Mouse (Mus musculus) neural tube, postnatal 0 days (tissue): ENCODE measurements around the gene Dclre1c. TPM values are rescaled to one million over a fixed set of nuclear protein-coding genes. Genes with fewer than 3 reads are reported as not detected.

Experiments
- polyA plus RNA-seq: library from polyadenylated mRNA; unstranded; fragments of >200 nt; fragmentation: Nextera tagmentation; extraction: Ambion mirVana; gene quantifications from 2 replicates; pipeline ENCODE4 v1.2.1, GENCODE M21; 2015

Dclre1c gene
- polyA plus RNA-seq = 5.8 and 6.5 TPM in 2 replicates

DNA sequence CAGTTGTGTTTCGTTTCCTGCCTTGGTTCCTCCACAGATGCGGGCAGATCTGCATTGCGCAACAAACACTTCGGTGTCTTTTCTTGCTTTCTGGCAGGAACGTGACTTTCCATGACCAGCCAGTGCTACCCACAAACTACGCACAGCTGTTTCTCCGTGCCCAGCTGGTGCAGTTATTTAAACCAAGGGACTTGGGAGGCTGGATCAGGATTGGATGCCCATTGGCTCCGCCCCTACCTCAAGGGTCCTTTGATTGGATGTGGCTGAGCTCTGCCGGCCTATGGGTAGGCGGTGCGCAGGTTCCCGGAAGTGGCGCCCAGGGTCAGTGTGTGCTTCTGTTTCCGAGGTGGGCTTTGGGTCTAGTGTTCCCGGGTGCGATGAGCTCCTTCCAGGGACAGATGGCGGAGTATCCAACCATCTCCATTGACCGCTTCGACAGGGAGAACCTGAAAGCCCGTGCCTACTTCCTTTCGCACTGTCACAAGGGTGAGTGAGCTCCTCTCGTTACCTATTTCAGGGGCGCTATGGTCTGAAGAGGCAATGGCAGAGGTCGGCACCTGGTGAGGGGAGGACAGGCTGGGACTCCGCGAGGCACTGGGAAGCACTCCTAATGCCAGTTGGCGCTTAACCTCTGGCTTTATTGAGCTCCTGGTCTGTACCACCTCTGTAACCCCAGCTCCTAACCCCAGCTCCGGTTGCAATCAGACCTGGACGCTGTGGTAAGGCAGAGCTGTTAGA, at the start of gene Dclre1c:
Gene Dclre1c, plus strand, starts transcription at position 291 of the 738 bp plus-strand sequence.

GRCm38 (mm10) chr2:3397110-3397509, 26.8 kb upstream of the Dclre1c start, which contains the start of gene Olah:
TSS of gene Olah (minus strand) at chr2:3397210.

GRCm38 (mm10) chr2:3422548-3422947, 1.4 kb upstream of the Dclre1c start, which contains the start of gene Meig1:
TSS of gene Meig1 (minus strand) at chr2:3422648.

GRCm38 (mm10) chr2:3474861-3475283, 50.9 kb downstream of the Dclre1c start, which contains the start of gene Suv39h2:
TSS of gene Suv39h2 (minus strand) at chr2:3475031.

DNA sequence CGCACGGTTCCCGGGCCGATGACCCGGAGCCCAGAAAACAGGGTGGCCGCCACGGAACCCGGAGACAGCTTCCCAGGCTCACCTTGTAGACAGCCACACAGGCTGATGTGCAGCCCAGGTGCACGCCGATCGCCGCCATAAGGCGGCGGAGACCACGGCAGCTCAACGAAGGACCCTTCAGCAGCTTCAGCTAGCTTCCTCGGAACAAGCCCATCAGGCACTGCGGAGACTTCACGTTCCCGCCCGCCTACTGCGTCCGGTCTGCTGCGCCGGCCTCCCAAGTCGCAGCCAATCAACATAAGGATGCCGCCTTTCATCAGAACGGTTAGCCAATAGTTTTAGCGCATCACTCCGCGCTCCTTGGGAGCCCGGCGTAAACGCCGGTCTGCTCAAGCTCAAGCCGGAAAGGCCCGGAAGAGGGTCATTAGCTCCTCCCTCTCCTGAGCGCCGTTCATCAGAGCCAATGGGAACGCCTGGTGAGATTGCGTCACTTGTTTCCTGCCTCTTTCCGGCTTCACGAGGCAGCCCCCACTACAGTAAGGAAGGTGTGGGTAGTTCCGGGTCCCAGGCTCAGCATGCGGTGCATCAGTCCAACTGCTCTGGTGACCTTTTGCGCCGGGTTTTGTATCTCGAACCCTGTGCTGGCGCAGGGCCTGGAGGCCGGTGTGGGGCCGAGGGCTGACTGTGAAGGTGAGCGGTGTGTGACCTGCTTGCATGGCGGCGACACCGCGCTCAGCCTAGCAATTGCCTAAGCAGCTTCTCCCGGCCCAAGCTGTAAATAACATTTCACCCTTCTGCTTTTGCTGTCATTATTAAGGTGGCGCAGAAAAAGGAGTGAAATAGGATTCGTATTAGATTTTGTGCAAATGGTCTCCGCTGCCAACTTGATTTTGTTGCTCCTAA, 88.9 kb downstream of the Dclre1c start, which contains the start of the genes Gm45902, Hspa14 and Cdnf:
Gene Gm45902, minus strand, starts transcription at position 239 of the 903 bp plus-strand sequence.
Gene Hspa14, minus strand, starts transcription at position 263 of the 903 bp plus-strand sequence.
Gene Cdnf, plus strand, starts transcription at position 479 of the 903 bp plus-strand sequence.

Other genes with a start within 250 kb of the Dclre1c start
- 90.1 and 90.5 TPM in 2 replicates for gene Nmt2, start 139.9 kb upstream of the Dclre1c start, polyA plus RNA-seq
- 12.0 and 12.9 TPM in 2 replicates for gene Rpp38, start 91.5 kb upstream of the Dclre1c start, polyA plus RNA-seq
- 11.3 and 12.3 TPM in 2 replicates for gene Acbd7, start 88.0 kb upstream of the Dclre1c start, polyA plus RNA-seq
- not detected in 2 replicates for gene Olah, start 26.9 kb upstream of the Dclre1c start, polyA plus RNA-seq
- gene Meig1, start 1.5 kb upstream of the Dclre1c start, polyA plus RNA-seq = 9.5 and 10.0 TPM in 2 replicates
- 5.6 and 6.7 TPM in 2 replicates for gene Suv39h2, start 50.9 kb downstream of the Dclre1c start, polyA plus RNA-seq
- gene Gm45902, start 88.7 kb downstream of the Dclre1c start, polyA plus RNA-seq = 3.5 and 3.7 TPM in 2 replicates
- 54.3 and 55.3 TPM in 2 replicates for gene Hspa14, start 88.7 kb downstream of the Dclre1c start, polyA plus RNA-seq
- 0.36 and 0.39 TPM in 2 replicates for gene Cdnf, start 88.9 kb downstream of the Dclre1c start, polyA plus RNA-seq
- gene Fam107b, start 146.4 kb downstream of the Dclre1c start, polyA plus RNA-seq = 13.5 and 13.6 TPM in 2 replicates